Mouse (Mus musculus) heart, embryonic 14.5 days (tissue): Measurements from ENCODE around the gene Ets1. TPM values are rescaled to one million over a fixed set of nuclear protein-coding genes. Genes with fewer than 3 reads are reported as not detected.

Experiments used
- ATAC-seq: fragments of 200-750 bp; cut with Nextera tagmentation; 2 replicates; pipeline ENCODE4 v1.8.0; 2017; ENCODE audit warnings: low read depth, moderate TSS enrichment; ENCODE audit not compliant: insufficient number of reproducible peaks, insufficient read depth, low FRiP score
- H3K27ac ChIP-seq, 2 experiments: fragments of 200-500 bp in 1 of 2; fragments of 300-500 bp in 1 of 2; sonication (generic) in 1 of 2; replicated peaks in 1 of 2; 2 replicates each; pipeline ENCODE4 v1.5.1; 2012 to 2014; ENCODE audit warnings: low read depth in 2 of 2, low read length in 2 of 2, control low read depth in 1 of 2, mild to moderate bottlenecking in 1 of 2, mixed read lengths in 1 of 2; ENCODE audit not compliant: control insufficient read depth in 1 of 2, insufficient read depth in 1 of 2
- H3K27me3 ChIP-seq: fragments of 300-500 bp; sonication (generic); 2 replicates; pipeline ENCODE4 v1.6.1; 2014; ENCODE audit warnings: mild to moderate bottlenecking, low read length, control low read depth; ENCODE audit not compliant: control insufficient read depth, insufficient read depth
- H3K36me3 ChIP-seq: fragments of 300-500 bp; sonication (generic); 2 replicates; pipeline ENCODE4 v1.6.1; 2014; ENCODE audit warnings: mild to moderate bottlenecking, control low read depth, low read length, mixed read lengths; ENCODE audit not compliant: control insufficient read depth, insufficient read depth
- H3K4me1 ChIP-seq, 2 experiments: fragments of 200-500 bp in 1 of 2; fragments of 300-500 bp in 1 of 2; sonication (generic) in 1 of 2; 2 replicates each; pipeline ENCODE4 v1.6.1; 2012 to 2014; ENCODE audit warnings: low read length in 2 of 2, control low read depth in 1 of 2, mixed read lengths in 1 of 2; ENCODE audit not compliant: control insufficient read depth in 2 of 2, insufficient read depth in 2 of 2
- H3K4me2 ChIP-seq: fragments of 300-500 bp; sonication (generic); 2 replicates; pipeline ENCODE4 v1.6.1; 2014; ENCODE audit warnings: mild to moderate bottlenecking, low read length
- H3K4me3 ChIP-seq, 2 experiments: fragments of 200-500 bp in 1 of 2; fragments of 300-500 bp in 1 of 2; sonication (generic) in 1 of 2; 2 replicates each; pipeline ENCODE4 v1.5.1; 2012 to 2014; ENCODE audit warnings: low read length in 2 of 2, mild to moderate bottlenecking in 2 of 2, control low read depth in 1 of 2, low read depth in 1 of 2, moderate library complexity in 1 of 2; ENCODE audit not compliant: control insufficient read depth in 1 of 2, insufficient read depth in 1 of 2
- H3K9ac ChIP-seq: fragments of 300-500 bp; sonication (generic); 2 replicates; pipeline ENCODE4 v1.6.1; 2014; ENCODE audit warnings: mild to moderate bottlenecking, low read length
- H3K9me3 ChIP-seq: fragments of 300-500 bp; sonication (generic); 2 replicates; pipeline ENCODE4 v1.6.1; 2016; ENCODE audit warnings: low read length, control low read depth; ENCODE audit not compliant: control insufficient read depth
- WGBS: fragments of 180-500 bp; shearing (Covaris S2); extraction: QIAGEN DNeasy Blood & Tissue Kit; methylation state at CpG from one replicate; pipeline ENCODE4 v1.1.7; 2014; 5-methylcytosine and 5-hydroxymethylcytosine counted together
- polyA plus RNA-seq: library from polyadenylated mRNA; unstranded; fragments of >200 nt; fragmentation: Nextera tagmentation; extraction: Ambion mirVana; gene quantifications from 2 replicates; pipeline ENCODE4 v1.2.1, GENCODE M21; 2014

Ets1 gene
- polyA plus RNA-seq, 1 experiment from 2014 or later = 44.1 TPM

DNA sequence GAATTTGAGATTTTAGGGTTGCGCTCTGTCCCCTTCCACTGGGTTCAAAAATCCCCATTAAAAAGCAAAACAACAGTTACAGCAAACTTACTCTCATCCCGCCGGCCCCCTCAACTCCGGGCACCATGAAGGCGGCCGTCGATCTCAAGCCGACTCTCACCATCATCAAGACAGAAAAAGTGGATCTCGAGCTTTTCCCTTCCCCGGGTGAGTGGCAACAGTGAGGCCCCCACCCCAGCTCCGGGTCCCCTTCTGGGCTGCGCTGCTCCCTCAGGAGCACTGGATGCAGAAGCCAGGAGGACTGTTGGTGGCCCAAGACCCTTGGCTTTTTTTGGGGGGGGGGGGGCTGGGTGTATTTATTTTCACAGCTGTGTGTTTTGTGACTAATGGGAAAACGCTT, 60.2 kb downstream of the Ets1 start:
- Histone ChIP-seq H3K36me3 (no peaks in the 10 kb centered on the region), H3K4me1 (peaks cover 7 to 21% of the 10 kb centered on the region in 2 experiments), H3K27me3 (no peaks in the 10 kb centered on the region)

DNA sequence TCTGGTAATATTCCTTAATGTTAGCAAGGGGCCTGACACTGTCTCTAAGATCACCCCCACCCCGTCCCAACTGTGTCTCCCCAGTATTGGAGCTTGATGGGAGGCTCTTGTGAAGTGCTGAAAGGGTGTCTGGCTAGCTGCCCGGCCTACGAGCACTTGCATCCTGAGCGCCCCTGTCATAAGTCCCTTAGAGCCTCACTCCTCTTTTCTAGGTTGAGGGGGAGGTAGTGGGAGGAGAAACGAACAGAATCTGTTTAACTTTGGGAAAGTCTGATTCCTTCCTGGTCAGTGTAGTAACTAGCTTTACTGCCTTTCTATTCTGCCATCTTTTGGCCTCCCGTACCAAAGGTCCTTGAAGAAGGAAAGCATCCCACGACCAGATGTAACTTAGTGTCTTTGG, 60.7 kb downstream of the Ets1 start:
- peak overlapping the region; percentile 86 for H3K9ac ChIP-seq
- peaks cover 7 to 21% of the 10 kb centered on the region in 2 experiments for H3K4me1 ChIP-seq
- WGBS = 6% methylated on average over 7 of the region's 7 CpGs
- H3K4me2 ChIP-seq = peak overlapping the region; percentile 89
- ATAC-seq = peak; percentile 64
- H3K4me3 ChIP-seq = peak overlapping the region; percentile 66 to 69
- no peaks in the 10 kb centered on the region for H3K36me3 ChIP-seq
- H3K27me3 ChIP-seq = no peaks in the 10 kb centered on the region
- no peaks in the 10 kb centered on the region for H3K9me3 ChIP-seq
- peak overlapping the region; percentile 94 to 95 for H3K27ac ChIP-seq

More for the DNA sequence above, 60.2 kb downstream of the Ets1 start:
- Histone ChIP-seq H3K4me3 (peak overlapping the region; percentile 66 to 69), H3K4me2 (peak overlapping the region; percentile 89), H3K9ac (peak overlapping the region; percentile 86), H3K27ac (peak overlapping the region; percentile 94 to 95), H3K9me3 (no peaks in the 10 kb centered on the region)
- WGBS = under 1% methylated on average over 13 of the region's 13 CpGs
- peak; percentile 16; the same call in 1 of the 2 replicates for ATAC-seq

DNA sequence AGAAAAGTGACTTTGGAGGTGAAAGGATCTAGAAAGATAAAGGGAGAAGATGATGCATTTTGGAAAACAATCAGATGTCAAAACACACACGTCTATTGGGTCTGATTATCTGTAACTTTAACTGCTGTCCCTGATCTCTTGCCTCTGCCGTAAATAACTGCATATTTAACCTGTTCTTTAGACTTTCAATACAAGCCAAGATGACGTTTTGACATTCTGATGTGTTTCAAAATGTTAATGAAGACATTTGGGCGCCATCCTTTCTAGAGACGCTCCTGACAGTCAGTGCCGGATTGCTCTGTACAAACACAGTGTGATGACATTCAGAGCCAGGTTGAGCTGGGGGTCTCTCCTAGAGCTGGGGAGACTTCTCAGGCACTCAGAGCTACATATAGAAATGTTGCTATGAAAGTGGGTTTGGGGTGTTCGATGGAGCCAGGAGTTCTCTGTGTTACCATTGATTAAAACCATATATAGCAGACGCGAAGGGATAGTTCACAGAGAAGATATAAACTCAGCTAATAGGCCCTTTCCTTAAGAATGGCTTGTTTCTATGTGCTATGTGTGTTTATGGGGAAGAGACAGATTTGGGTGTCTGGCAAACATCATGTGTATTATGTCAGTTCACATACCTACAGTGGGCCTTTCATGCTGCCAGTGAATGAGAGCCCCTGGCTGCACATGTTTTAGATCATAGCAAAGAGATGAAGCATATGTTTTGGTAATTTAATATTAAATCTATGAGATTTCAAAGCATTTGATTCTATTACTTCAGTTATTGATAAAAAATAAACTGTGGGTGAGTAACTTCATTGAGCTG, 61.5 kb downstream of the Ets1 start:
- 41% methylated on average over 9 of the region's 9 CpGs for WGBS

DNA sequence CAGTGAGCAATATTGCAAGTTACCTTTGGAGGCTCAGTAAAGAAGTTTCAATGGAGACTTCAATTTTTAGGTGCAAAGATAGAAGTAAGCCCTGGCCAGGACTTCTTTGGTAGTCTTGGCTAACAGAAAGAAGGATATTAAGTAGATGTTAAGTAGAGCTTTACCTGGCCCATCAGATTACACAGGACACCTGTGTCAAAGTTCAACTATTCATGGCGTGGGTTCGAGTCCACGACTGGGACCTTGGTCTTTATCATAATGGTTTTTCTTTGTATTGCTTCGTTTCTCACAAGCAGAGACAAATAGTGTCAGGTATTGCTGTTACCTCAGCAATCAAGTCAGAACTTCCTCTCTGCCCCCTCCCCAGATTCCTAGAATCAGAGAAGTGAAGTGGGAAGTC, 62.7 kb downstream of the Ets1 start:
- Histone ChIP-seq H3K9me3 (no peaks in the 10 kb centered on the region), H3K4me2 (peak overlapping the region; percentile 48), H3K4me3 (peak overlapping the region; percentile 16 to 32; a peak in 3 of 4 replicates), H3K9ac (peak overlapping the region; percentile 52), H3K36me3 (no peaks in the 10 kb centered on the region), H3K27me3 (no peaks in the 10 kb centered on the region), H3K4me1 (peaks cover 7 to 25% of the 10 kb centered on the region in 2 experiments), H3K27ac (no peak overlapping the region)
- WGBS = 72% methylated on average over 4 of the region's 4 CpGs
- no peak for ATAC-seq

More for the DNA sequence above, 61.5 kb downstream of the Ets1 start:
- Histone ChIP-seq H3K9ac (peak overlapping the region; percentile 86), H3K27ac (peak overlapping the region; percentile 65 to 95; a peak in 3 of 4 replicates), H3K4me2 (peak overlapping the region; percentile 89), H3K4me1 (peaks cover 7 to 25% of the 10 kb centered on the region in 2 experiments), H3K27me3 (no peaks in the 10 kb centered on the region), H3K4me3 (peak overlapping the region; percentile 66 to 69), H3K36me3 (no peaks in the 10 kb centered on the region), H3K9me3 (no peaks in the 10 kb centered on the region)
- no peak for ATAC-seq

DNA sequence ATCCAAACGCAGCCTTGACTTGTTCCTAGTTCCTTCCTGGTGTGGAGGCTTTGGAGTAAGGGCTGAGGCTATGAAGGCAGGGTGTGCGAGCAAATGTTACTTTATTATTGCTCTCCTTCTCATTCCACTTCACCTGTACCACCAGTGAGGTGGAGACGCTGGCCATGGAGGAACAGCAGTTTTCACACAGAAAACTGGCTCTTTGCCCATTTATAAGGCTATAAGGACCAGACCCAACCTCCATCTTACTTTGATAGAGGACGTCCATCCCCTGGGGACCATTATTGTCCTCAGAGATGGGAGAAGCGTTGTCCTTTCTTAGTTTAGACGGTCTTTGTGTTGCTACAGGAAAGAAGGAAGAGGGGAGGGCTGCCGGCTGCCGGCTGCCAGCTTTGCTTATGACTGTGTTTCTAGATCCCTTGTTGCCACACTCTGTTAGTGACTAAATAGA, 63.4 kb downstream of the Ets1 start:
- 55% methylated on average over 8 of the region's 8 CpGs for WGBS
- H3K4me3 ChIP-seq = peak overlapping the region; percentile 16 to 32
- H3K27ac ChIP-seq = peak overlapping the region in 1 of 2 experiments; percentile 3; a peak in 2 of 4 replicates
- H3K27me3 ChIP-seq = no peaks in the 10 kb centered on the region
- H3K36me3 ChIP-seq = no peaks in the 10 kb centered on the region
- H3K4me1 ChIP-seq = peaks cover 7 to 27% of the 10 kb centered on the region in 2 experiments
- no peak for ATAC-seq
- peak overlapping the region; percentile 48 for H3K4me2 ChIP-seq
- peak overlapping the region; percentile 52 for H3K9ac ChIP-seq
- no peaks in the 10 kb centered on the region for H3K9me3 ChIP-seq

DNA sequence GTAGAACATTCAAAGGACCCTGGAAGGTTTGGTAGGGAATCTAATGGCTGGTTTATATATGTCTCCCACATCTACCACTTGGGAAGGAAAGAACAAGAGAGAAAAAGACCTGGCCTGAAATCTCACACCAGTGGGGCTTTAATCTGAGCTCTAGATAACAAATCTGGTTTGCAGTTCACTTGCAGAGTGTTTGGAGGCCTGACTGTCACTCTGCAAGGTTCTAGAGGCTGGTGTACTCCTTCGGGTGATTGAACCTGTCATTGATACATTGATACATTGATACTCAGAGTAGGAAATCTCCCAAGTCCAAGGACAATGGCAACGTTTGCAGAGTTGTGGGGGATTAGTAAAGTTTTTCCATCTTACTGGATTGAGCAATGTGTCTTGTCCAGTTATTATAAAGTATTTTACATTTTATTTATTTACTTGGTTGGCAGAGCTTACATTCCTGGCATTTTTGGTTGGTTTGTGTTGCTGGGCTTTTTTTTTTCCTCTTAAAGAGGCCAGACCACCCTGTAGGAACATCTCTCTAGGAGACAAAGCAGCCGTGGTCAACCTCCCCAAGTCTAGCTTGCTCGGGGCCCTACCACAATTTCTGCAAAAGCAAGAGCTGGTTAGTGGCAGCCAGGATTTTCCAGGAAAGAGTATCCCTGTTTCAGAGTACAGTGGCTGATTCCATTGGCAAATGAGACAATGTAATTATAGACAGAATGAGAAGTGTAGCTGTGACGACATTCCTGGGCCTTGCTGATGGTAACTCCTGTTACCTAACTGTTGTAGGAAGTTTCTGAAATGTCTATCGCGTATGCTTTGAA, 64.3 kb downstream of the Ets1 start:
- H3K4me2 ChIP-seq = peak overlapping the region; percentile 48
- peak overlapping the region in 1 of 2 experiments; percentile 45; a peak in 2 of 4 replicates for H3K27ac ChIP-seq
- ATAC-seq = no peak
- H3K9ac ChIP-seq = peak overlapping the region; percentile 52
- H3K27me3 ChIP-seq = no peaks in the 10 kb centered on the region
- WGBS = 46% methylated on average over 7 of the region's 7 CpGs
- no peaks in the 10 kb centered on the region for H3K9me3 ChIP-seq
- H3K4me1 ChIP-seq = peaks cover 6 to 21% of the 10 kb centered on the region in 2 experiments
- H3K36me3 ChIP-seq = no peaks in the 10 kb centered on the region
- peak overlapping the region; percentile 16 to 32; a peak in 3 of 4 replicates for H3K4me3 ChIP-seq
